Mouse (Mus musculus): Measurements from ENCODE around the gene Mapre3. TPM values are rescaled to one million over a fixed set of nuclear protein-coding genes. Genes with fewer than 3 reads are reported as not detected.

Gene Mapre3
- polyA plus RNA-seq, 1 experiment from 2014 or later = 14.1 TPM

- Histone ChIP-seq H3K4me3 (ENCODE audit: low read depth, low read length) (no peak within 1 kb of the TSS), H3K9ac (ENCODE audit: low read length) (no peak within 1 kb of the TSS)
- TF ChIP-seq CTCF (IDR thresholded peaks at IDR 0.05; ENCODE audit: low read depth) = no peak
Measured at GRCm38 (mm10) chr5:30867712-30868111, 53.3 kb downstream of the Mapre3 start, which contains the start of gene Tmem214. Gene Tmem214, plus strand, starts transcription at chr5:30868012.

GRCm38 (mm10) chr5:30868981-30869380, 54.5 kb downstream of the Mapre3 start:
- Histone ChIP-seq H3K27me3 (ENCODE audit: control insufficient read depth, insufficient read depth, low read length) (no peaks in the 10 kb centered on the region), H3K36me3 (ENCODE audit: control insufficient read depth, insufficient read depth, low read length) (peaks cover 17% of the 10 kb centered on the region), H3K9ac (ENCODE audit: low read length) (no peak overlapping the region; the same call in 1 of the 2 replicates), H3K9me3 (ENCODE audit: control insufficient read depth, low read length) (no peaks in the 10 kb centered on the region), H3K4me2 (replicated peaks; ENCODE audit: low read depth) (peak overlapping the region; percentile 84), H3K4me3 (ENCODE audit: low read depth, low read length) (peak overlapping the region; percentile 89), H3K4me1 (replicated peaks; ENCODE audit: control insufficient read depth, insufficient read depth) (0 out of 2 replicates have a peak, but pooled peaks cover 2% of the 10 kb centered on the region), H3K27ac (replicated peaks) (no peak overlapping the region)
- WGBS = 18% methylated on average over 9 of the region's 9 CpGs
- TF ChIP-seq CTCF (IDR thresholded peaks at IDR 0.05; ENCODE audit: low read depth) (no peak), EP300 (optimal IDR thresholded peaks at IDR 0.05) (no peak)
- ATAC-seq (ENCODE audit: low FRiP score, low TSS enrichment) (no peak), DNase-seq (ENCODE audit: low spot score) (no peak)

More at GRCm38 (mm10) chr5:30867712-30868111, 53.3 kb downstream of the Mapre3 start, which contains the start of gene Tmem214:
- no peak within 1 kb of the TSS for H3K4me2 ChIP-seq (replicated peaks; ENCODE audit: low read depth)
- no peaks in the 10 kb centered on the region for H3K27me3 ChIP-seq (ENCODE audit: control insufficient read depth, insufficient read depth, low read length)
- ATAC-seq (ENCODE audit: low FRiP score, low TSS enrichment) (no peak), DNase-seq (ENCODE audit: low spot score) (no peak)
- 98% methylated on average over 3 of the region's 3 CpGs for WGBS
- no peak within 1 kb of the TSS for H3K27ac ChIP-seq (replicated peaks)
- peaks cover 7% of the 10 kb centered on the region for H3K36me3 ChIP-seq (ENCODE audit: control insufficient read depth, insufficient read depth, low read length)
- 0 out of 2 replicates have a peak, but pooled peaks cover 2% of the 10 kb centered on the region for H3K4me1 ChIP-seq (replicated peaks; ENCODE audit: control insufficient read depth, insufficient read depth)
- H3K9me3 ChIP-seq (ENCODE audit: control insufficient read depth, low read length) = no peaks in the 10 kb centered on the region

- no peaks in the 10 kb centered on the region for H3K27me3 ChIP-seq (ENCODE audit: control insufficient read depth, insufficient read depth, low read length)
- H3K4me2 ChIP-seq (replicated peaks; ENCODE audit: low read depth) = peak overlapping the region; percentile 84
- H3K4me1 ChIP-seq (replicated peaks; ENCODE audit: control insufficient read depth, insufficient read depth) = 0 out of 2 replicates have a peak, but pooled peaks cover 2% of the 10 kb centered on the region
- peak; percentile 93 for DNase-seq (ENCODE audit: low spot score)
- H3K36me3 ChIP-seq (ENCODE audit: control insufficient read depth, insufficient read depth, low read length) = peaks cover 22% of the 10 kb centered on the region
- ATAC-seq (ENCODE audit: low FRiP score, low TSS enrichment) = peak; percentile 92
- peak overlapping the region; percentile 65 for H3K27ac ChIP-seq (replicated peaks)
- peak overlapping the region; percentile 93 for H3K9ac ChIP-seq (ENCODE audit: low read length)
- 0% methylated on average over 63 of the region's 63 CpGs for WGBS
- peak; percentile 25; the same call in 1 of the 2 replicates for TF ChIP-seq CTCF (IDR thresholded peaks at IDR 0.05; ENCODE audit: low read depth)
- no peak for TF ChIP-seq EP300 (optimal IDR thresholded peaks at IDR 0.05)
- H3K4me3 ChIP-seq (ENCODE audit: low read depth, low read length) = peak overlapping the region; percentile 89
- no peaks in the 10 kb centered on the region for H3K9me3 ChIP-seq (ENCODE audit: control insufficient read depth, low read length)
Measured at GRCm38 (mm10) chr5:30869405-30870130, 55.1 kb downstream of the Mapre3 start.

GRCm38 (mm10) chr5:30870131-30870406, 55.6 kb downstream of the Mapre3 start:
- H3K9ac ChIP-seq (ENCODE audit: low read length) = peak overlapping the region; percentile 93
- peak overlapping the region; percentile 84 for H3K4me2 ChIP-seq (replicated peaks; ENCODE audit: low read depth)
- no peak for TF ChIP-seq CTCF (IDR thresholded peaks at IDR 0.05; ENCODE audit: low read depth)
- TF ChIP-seq EP300 (optimal IDR thresholded peaks at IDR 0.05) = no peak
- no peaks in the 10 kb centered on the region for H3K27me3 ChIP-seq (ENCODE audit: control insufficient read depth, insufficient read depth, low read length)
- 13% methylated on average over 2 of the region's 2 CpGs for whole genome bisulfite sequencing
- ATAC-seq (ENCODE audit: low FRiP score, low TSS enrichment) (no peak), DNase-seq (ENCODE audit: low spot score) (no peak)
- 0 out of 2 replicates have a peak, but pooled peaks cover 2% of the 10 kb centered on the region for H3K4me1 ChIP-seq (replicated peaks; ENCODE audit: control insufficient read depth, insufficient read depth)
- peaks cover 23% of the 10 kb centered on the region for H3K36me3 ChIP-seq (ENCODE audit: control insufficient read depth, insufficient read depth, low read length)
- H3K27ac ChIP-seq (replicated peaks) = peak overlapping the region; percentile 65
- no peaks in the 10 kb centered on the region for H3K9me3 ChIP-seq (ENCODE audit: control insufficient read depth, low read length)
- H3K4me3 ChIP-seq (ENCODE audit: low read depth, low read length) = peak overlapping the region; percentile 89

GRCm38 (mm10) chr5:30872574-30872973, 58.1 kb downstream of the Mapre3 start:
- WGBS = 93% methylated on average over 9 of the region's 9 CpGs
- TF ChIP-seq CTCF (IDR thresholded peaks at IDR 0.05; ENCODE audit: low read depth) (no peak), EP300 (optimal IDR thresholded peaks at IDR 0.05) (no peak)
- Histone ChIP-seq H3K27ac (replicated peaks) (no peak overlapping the region), H3K4me1 (replicated peaks; ENCODE audit: control insufficient read depth, insufficient read depth) (0 out of 2 replicates have a peak, but pooled peaks cover 2% of the 10 kb centered on the region), H3K27me3 (ENCODE audit: control insufficient read depth, insufficient read depth, low read length) (no peaks in the 10 kb centered on the region), H3K4me2 (replicated peaks; ENCODE audit: low read depth) (no peak overlapping the region), H3K36me3 (ENCODE audit: control insufficient read depth, insufficient read depth, low read length) (peaks cover 35% of the 10 kb centered on the region), H3K9me3 (ENCODE audit: control insufficient read depth, low read length) (no peaks in the 10 kb centered on the region), H3K4me3 (ENCODE audit: low read depth, low read length) (no peak overlapping the region), H3K9ac (ENCODE audit: low read length) (no peak overlapping the region)
- no peak for DNase-seq (ENCODE audit: low spot score)
- ATAC-seq (ENCODE audit: low FRiP score, low TSS enrichment) = no peak

GRCm38 (mm10) chr5:30874365-30874764, 59.9 kb downstream of the Mapre3 start:
- Histone ChIP-seq H3K4me2 (replicated peaks; ENCODE audit: low read depth) (no peak overlapping the region), H3K36me3 (ENCODE audit: control insufficient read depth, insufficient read depth, low read length) (peaks cover 37% of the 10 kb centered on the region), H3K4me3 (ENCODE audit: low read depth, low read length) (no peak overlapping the region), H3K9me3 (ENCODE audit: control insufficient read depth, low read length) (no peaks in the 10 kb centered on the region), H3K9ac (ENCODE audit: low read length) (no peak overlapping the region), H3K27me3 (ENCODE audit: control insufficient read depth, insufficient read depth, low read length) (no peaks in the 10 kb centered on the region), H3K27ac (replicated peaks) (no peak overlapping the region), H3K4me1 (replicated peaks; ENCODE audit: control insufficient read depth, insufficient read depth) (no peaks in the 10 kb centered on the region)
- no peak for ATAC-seq (ENCODE audit: low FRiP score, low TSS enrichment)
- no peak for DNase-seq (ENCODE audit: low spot score)
- TF ChIP-seq CTCF (IDR thresholded peaks at IDR 0.05; ENCODE audit: low read depth) = no peak
- TF ChIP-seq EP300 (optimal IDR thresholded peaks at IDR 0.05) = no peak
- WGBS = 85% methylated on average over 7 of the region's 7 CpGs

Measured in stomach, postnatal 0 days (tissue).